Mouse (Mus musculus) gonadal fat pad, adult 2 months (tissue): ENCODE data around the gene Ramp3. TPM values are rescaled to one million over a fixed set of nuclear protein-coding genes. Genes with fewer than 3 reads are reported as not detected.
"Not testable (repeated sequence)": the region's sequence is repeated elsewhere in the genome, so short reads cannot be mapped to it uniquely, and the experiment has no call there.

Experiments used
- DNase-seq: peaks from one replicate; pipeline ENCODE4 v3.0.0-alpha.2; 2012; ENCODE audit warnings: low read depth
- polyA plus RNA-seq: library from polyadenylated mRNA; depleted of rRNA; stranded (reverse); fragments of >200 nt; gene quantifications from 2 replicates; pipeline ENCODE4 v1.2.3, GENCODE M21; 2012; rRNA removed

The Ramp3 gene
- polyA plus RNA-seq: 164 and 257 TPM in 2 replicates

DNA sequence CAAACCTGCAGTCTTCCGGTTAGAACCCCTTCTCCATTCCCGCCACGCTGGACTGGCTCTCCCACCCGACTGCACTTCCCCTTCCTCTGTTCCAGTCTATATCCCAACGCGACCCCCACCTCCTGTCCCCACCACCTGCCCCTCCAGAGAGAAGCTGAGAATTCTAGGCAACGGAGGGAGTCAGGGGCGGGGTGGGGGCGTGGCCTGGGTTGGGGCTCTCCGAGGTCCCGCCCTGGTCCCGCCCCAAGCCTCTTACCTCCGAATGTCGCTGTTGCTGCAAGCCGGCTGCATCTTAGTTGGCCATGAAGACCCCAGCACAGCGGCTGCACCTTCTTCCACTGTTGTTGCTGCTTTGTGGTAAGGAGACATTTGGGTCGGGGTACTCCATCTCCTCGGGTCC, at the start of gene Ramp3:
Ramp3 (plus strand) TSS at position 251 of the 400 bp plus-strand sequence.
- no peak for DNase-seq

DNA sequence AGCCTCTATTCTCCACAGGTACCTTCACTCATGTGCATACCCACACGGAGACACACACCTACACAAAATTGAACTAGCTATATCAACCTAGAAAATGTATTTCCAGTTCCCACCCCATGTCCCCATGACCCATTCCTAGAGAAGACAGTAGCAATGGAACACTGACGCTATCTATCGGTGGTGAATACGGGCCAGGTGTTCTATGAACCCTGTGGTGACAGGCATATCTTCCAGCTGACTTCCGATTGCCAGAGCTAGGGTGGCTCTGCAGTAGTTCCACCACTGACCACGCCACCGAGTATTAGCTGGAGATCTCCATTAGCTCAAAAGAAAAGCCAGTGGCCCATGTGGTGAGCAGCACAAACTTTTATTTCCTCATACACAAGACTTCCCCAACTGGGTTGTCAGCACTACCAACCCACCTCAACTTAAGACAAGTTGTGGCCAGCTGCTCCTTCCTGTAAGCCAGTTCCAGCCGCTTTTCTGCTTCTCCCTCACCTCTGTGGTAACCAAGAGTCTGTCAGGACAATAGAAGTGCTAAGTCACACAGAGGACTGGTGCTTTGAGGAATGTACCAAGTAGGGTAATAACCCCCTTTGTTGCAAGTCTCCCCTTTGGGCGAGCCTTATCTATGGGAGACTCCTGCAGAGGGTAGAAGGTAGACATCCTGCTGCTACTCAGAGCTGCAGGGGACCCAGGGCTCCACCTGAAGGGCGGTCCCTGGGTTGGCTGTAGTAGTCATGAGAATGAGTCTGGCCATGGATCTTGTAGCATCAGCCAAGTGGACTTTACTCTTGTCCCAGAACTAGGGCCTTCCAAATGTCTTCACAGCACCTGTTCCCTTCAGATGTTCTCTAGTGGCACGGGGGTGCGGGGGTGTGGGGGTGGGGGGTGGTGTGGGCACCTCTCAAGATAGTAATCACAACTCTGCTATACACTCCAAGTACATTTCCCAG, 42.8 kb upstream of the Ramp3 start:
- DNase-seq: no peak

DNA sequence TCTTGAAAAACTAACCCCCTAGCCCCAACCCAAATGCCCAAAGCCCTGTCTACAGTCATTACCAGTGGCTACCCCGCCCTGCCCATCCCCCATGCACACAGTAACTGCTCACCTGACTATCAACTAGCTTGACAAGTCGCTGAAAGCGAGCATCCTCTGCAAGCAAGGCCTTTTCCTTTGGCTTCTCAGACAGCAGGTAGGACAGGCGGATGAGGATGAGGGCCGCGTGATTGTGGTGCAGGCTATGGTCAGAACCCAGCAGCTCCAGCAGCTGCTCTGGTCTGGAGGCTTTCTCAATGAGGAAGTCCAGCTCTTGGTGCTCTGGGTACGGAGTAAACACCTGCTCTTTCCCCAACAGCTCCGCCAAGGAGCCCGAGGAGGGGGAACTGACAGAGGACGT, 34.6 kb upstream of the Ramp3 start:
- no peak for DNase-seq

DNA sequence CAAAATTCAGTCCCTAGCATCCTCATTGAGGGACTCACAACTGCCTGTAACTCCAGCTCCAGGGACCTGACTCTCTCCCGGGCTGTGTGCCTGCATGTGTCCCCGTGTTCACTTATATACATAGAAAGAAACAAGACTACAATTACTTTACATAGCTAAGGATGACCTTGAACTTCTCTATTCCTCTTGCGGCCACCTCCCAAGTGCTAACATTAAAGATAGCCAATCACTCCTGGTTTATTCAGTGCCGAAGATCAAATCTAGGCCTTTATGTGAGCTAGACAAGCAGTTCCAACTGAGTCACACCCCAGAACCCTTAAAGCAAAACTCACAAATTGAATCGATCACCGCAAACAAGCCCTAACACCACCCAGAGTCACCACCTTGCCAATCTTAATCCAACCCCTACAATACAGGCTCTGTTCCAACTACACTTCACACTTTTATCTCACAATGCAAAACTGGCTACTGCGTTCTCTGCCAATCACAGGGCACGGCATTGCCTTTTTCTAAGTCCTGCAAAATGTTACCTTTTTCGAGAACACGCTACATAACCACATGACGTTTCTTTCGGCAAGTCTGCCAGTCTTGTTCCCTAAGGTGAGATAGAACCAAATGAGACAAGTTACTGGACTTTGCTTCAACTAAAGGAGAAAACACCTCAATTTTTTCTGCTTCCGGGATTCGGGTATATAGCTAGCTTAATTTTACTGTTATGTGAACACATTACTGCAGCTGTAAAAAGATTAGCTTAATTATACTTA, 33.5 kb upstream of the Ramp3 start:
- DNase-seq: peak; percentile 28

DNA sequence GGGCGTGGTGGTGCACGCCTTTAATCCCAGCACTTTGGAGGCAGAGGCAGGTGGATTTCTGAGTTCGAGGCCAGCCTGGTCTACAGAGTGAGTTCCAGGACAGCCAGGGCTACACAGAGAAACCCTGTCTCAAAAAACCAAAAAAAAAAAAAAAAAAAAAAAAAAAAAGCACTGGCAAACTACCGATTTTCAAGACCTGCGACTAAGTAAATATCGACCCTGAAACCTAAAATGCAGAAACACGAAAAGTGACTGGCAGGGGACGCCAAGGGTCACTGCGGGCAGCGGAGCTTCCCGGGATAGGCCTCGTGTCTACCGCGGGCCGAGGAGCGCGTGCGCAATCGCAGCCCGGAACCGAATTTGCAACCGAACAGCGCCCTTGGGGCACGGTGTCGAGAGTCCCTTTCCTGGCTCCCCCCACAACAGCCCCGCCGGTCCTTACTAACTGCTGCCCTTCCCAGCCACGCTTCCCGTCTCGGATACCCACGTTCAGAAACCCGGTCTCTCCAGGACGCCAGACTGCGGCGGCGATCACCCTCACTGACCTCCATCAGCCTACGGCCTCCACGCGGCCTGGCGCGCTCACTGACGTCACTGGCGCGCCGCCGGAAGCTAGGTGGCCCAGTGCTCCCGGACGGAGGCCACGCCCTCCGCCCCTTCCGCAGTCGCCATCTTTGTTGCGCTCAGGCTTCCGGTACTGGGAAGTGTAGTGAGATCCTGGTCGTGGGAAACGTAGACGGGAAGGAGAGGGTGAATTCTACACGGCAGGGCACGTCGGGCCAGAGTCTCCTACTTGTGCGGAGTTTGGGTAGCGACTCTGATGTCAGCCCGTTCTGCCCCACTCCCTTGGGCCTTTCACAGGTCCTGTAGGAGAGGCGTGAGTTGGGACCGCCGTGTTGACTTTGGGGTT, 32.6 kb upstream of the Ramp3 start, which contains the start of gene Tbrg4:
Tbrg4 (minus strand) TSS at position 590 of the 910 bp plus-strand sequence.
- DNase-seq: peak; percentile 42

DNA sequence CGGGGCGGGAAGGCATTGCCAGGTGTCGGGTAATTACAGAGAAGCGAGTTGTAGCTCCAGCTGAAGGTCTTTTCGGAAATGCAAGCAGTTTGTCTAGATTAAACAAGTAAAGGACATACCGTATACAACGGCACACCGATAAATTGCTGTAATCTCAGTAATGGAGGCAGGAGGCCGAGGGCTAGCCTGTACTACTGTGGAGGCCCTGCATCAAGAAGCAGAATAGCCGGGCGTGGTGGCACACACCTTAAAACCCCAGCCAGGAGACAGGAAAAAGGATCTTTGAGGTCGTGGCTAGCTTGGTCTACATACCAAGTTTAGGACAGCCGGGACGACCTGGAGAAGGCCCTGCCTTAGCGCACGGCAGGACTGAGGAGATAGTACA, 31.9 kb upstream of the Ramp3 start:
- DNase-seq: no peak

DNA sequence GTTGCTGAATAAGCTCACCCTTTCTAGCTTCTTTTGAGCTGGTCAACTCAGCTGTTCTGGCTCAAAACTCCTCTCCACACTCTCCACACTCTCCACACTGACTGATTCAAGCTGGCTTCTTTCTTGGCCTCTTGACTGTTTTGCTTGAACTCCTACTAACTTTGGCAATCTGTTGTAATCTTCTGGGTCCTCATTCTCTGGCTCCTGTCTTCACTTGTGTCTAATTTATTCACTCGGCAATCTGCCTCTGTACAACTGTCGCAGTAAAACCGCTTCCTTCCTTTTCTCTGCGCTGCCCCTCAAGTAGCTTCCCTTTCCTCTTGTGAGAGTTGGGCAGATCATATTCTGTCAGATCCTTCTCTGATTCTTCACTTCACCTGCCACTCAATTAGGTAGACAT, 30.6 kb upstream of the Ramp3 start:
- DNase-seq: no peak

DNA sequence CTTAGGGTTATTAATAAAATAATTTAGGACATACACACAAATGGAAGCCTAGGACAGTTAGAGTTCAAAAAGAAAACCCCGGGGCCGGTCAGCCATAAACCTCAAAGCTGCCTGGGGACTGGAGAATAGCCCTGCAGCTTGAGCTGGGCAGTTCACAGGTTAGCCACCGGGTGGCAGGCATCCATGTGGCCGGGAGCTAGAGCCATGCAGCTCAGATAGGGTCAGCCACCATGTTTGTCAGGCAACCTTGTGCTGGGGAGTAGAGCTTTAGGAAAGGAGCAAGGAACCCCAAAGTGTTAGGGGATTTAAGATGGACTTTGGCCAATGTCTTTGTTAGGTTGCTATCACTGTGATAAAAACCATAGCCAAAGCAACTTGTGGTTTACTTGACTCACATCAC, 29.8 kb upstream of the Ramp3 start:
- no peak for DNase-seq

DNA sequence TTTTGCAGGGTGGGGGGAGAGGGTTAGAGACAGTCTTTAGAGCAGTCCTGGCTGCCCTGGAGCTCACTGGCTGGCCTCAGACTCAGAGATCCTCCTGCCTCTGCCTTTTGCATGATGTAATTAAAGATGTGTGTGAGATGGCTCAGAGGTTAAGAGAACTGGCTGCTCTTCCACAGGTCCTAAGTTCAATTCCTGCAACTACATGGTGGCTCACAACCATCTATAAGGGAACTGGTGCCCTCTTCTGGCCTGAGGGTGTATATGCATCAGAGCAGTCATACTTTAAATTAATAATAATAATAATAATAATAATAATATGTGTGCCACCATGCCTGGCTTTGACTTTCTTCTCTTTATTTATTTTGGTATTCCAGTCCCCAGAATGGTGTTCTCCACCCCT, 28.7 kb upstream of the Ramp3 start:
- DNase-seq: no peak

DNA sequence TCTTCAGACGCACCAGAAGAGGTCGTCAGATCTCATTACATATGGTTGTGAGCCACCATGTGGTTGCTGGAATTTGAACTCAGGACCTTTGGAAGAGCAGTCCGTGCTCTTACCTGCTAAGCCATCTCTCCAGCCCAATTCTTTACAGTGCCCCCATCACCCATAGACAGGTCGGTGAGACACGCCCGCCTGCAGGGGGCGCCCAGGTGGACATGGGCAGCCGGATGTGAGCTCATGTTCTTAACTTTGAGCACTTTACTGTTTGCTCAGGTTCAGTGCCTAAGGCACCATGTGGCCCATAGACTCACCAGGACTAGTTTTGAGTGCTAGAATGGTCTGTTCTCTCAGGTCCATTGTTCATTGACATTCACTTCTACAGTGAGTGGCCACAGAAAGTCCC, 22.2 kb upstream of the Ramp3 start:
- no peak for DNase-seq

DNA sequence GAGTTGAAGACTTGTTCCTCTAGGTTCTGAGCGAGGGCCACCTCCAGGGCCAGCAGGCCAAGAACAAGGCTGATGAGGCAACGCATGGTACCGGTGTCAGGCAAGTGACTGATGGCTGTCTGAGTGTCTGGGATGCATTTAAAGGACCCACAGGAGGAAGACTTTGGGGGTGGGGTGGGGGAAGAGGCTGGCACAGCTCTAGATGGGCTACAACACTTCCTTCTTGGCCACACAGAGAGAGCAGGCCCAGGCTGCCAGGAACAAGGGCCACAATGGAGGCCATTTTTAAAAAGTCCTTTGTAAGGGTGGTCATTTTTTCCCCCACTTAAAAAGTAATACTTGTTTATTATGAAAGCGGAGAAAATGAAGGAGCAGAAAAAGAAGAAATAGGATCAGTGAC, 19.8 kb upstream of the Ramp3 start, which contains the start of gene Wap:
Wap (minus strand) TSS at position 101 of the 400 bp plus-strand sequence.
- DNase-seq: no peak

DNA sequence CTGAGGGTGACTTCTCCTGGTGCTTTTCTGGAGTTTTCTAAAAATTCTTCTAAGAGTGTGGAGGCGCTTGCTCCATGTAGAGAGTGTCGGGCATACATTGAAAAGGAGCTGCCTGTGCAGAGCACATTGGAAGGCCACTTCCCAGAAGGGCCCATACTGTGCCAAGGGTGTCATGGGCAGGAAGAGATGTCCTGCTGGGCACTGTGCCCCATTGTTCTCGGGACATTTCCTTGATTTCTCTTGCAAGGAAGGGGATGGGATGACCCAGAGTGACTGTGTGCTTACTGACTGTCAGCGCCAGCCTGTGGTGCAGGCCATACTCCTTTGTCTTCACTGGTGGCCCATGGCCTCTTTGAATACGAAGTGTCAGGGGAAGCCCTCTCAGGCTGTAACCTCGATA, 19.2 kb upstream of the Ramp3 start:
- no peak for DNase-seq

DNA sequence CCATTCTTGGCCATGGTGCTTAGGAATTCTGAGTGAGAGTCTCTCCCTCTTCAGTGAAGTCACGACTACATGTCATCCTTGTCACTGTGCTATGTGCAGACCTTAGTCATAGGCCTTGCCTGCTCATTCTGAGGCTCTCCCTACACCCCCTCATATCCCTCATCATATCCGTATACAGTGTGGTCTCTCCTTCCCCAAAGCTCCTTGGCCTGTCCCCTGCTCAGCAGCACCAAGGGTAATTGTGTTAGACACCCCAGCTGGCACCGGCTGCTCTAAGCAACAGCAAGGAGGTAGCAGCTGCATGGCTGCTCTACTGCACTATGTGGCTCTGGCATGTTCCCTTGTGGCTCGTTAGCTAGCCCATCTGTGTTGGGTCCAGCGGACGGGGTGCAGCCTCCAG, 13.8 kb upstream of the Ramp3 start:
- DNase-seq: no peak

DNA sequence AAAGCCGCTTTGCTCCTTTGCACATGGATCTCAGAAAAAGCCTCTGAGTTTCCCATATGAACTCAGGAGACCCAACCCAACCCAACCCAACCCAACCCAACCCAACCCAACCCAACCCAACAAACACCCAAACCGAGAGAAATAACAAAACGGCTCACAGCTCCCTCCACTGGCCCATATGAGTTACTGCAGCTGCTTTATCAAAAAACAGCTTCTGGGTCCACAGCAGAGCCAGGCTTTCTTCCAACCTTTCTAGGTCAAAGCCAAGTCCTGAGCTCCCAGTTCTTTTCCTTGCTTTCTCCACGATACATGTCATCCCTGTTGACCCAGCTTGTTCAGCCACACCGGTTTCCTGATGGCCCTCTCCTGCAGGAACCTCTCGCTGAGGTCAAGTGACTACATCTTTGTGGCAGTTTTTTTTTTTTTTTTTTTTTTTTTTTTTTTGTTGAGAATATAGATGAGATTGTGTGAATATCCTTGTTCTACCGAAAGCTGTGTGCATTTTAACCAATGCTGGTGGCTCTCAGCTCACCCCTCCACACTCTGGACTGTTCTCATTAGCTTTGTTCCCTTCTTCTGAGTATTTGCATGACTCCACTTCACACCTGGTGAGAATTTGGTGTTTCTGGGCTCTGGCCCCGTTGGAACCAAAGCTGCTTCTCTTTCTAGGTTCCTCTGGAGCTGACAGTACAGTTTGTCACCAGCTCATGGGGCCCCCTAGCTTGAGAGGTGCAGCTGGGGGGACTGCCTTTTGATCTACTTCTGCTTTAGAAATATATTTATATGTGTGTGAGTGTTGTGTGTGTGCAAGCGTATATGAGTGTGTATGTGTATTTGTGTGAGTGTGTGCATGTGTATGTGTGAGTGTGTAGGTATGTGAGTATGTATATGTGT, 10.2 kb upstream of the Ramp3 start:
- no peak for DNase-seq

DNA sequence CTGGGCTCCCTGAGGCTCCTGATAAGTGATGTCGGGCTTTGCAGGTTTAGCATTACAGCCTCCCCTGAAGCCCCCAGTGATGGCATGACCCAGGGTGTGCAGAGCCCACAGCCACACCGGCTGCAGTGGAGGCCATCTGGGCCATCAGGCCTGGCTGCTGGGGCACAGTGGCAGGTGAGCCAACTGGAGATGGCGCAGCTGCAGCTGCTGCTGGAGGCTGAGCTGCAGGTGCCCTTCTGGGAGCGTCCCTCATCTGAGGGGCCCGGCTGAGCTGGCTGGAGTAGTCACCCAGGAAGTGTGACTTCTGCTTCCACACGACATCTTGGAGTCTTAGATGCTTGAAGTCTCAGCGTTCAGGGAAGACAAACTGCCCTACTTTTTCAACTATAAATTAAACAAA, 7.8 kb upstream of the Ramp3 start:
- DNase-seq: no peak

DNA sequence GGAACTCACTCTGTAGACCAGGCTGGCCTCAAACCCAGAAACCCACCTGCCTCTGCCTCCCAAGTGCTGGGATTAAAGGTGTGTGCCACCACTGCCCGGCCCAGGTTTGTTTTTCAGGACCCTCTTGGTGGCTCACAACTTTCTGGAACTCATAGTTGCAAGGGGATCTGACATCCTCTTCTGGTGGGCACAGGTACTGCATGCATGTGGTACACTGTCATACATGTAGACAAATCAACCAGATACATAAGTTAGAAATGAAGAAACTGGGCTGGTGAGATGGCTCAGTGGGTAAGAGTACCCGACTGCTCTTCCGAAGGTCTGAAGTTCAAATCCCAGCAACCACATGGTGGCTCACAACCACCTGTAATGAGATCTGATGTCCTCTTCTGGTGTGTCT, 5.3 kb upstream of the Ramp3 start:
- not testable (repeated sequence) for DNase-seq

DNA sequence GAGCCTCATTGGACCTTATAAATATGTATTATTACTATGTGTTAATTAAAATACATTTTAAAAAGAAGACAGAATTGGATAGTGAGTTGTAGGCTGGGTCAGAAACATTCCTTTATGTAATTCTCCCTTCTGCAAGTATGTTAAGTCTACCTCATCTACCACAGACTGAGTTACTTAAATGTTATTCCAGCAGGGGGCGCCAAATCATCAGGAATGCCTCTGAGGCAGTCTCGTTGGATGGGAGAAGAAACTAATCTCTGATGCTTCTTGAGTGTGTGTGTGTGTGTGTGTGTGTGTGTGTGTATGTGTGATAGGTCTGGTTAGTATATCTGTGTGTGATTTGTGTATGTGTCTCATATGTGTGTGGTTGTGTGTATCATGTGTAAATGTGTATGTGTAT, 3.4 kb upstream of the Ramp3 start:
- DNase-seq: no peak

DNA sequence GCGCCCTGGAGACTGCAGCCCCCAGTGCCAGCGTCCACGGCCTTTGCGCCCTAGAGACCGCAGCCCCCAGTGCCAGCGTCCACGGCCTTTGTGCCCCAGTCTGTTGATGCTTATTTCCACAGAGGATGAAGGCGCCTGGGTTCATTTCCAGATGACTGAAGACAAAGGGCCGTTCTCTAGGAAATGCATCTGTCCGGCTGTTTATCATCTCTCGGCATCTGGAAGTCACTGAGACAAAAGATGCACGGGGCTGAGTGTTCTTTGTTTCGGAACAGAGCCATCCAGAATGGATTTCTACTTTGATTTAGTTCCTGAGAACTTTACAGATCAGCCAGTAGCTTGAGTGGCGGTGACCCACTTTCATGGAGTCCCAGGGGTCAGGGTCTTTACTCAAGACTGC, 2.9 kb downstream of the Ramp3 start:
- DNase-seq: no peak

DNA sequence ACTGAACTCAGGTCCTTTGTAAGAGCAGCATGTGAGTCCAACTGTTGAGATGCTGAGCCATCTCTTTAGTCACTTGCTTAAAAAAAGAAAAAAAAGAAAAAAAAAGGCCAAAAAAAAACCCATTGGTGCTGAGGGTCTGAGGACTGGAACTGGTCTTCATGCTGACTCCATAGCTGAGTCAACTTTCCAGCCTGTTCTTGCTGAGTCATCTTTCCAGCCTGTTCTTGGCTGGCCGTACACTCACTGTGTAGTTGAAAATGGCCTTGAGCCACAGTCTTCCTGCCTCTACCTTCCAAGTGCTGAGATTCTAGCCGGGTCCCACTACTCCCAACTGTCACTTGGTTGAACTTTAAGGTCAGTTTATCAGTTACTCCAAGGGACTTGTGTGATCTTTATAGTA, 8.3 kb downstream of the Ramp3 start:
- no peak for DNase-seq

DNA sequence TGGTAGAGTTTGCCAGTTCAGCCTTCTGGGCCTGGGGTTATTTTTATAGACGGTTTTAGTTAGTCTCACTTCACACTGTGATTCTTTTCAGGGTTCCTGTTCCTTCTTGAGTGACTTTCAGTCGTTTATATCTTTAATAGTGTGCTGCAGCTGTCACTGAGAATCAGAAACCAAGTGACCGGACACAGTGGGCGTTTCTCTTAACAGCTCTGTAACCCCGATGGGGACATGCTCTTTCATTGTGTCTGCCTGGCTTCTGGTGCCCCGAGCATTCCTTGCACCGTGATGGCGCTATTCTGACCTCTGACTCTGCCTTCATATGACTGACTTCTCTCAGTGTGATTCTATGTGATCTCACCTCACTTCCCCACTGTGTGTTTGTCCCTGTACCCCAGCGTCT, 10.7 kb downstream of the Ramp3 start:
- DNase-seq: no peak

DNA sequence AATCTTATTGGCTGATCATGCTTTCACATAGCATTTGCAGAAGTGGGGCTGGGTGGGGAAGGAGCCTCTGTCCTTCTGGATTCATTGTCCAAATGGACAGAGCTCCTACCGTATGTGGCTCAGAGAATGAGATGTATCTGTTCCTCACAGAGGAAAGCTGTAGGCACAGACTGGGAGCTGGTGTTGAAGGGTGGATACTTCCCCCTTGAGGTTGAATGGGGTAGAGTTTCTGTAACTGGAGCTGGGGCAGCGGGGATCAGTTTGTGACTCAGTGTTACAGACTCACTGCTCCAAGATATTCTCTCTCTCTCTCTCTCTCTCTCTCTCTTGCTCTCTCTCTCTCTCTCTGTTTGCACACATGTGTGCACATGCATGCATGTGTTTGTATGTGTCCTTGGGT, 11.7 kb downstream of the Ramp3 start:
- no peak for DNase-seq
